Mouse (Mus musculus) E14TG2a.4 (cell line): ENCODE results near the gene Dusp5.

Experiments
- CTCF ChIP-seq: conservative IDR thresholded peaks from 2 replicates; pipeline ENCODE4 v1.5.1; 2014; ENCODE audit warnings: low read length
- NANOG ChIP-seq: IDR thresholded peaks from 2 replicates; pipeline ENCODE4 v1.6.1; 2014; ENCODE audit warnings: borderline replicate concordance, low read length, mixed read lengths
- POU5F1 ChIP-seq: IDR thresholded peaks from 2 replicates; pipeline ENCODE4 v1.6.1; 2014; ENCODE audit warnings: low read length, borderline replicate concordance

DNA sequence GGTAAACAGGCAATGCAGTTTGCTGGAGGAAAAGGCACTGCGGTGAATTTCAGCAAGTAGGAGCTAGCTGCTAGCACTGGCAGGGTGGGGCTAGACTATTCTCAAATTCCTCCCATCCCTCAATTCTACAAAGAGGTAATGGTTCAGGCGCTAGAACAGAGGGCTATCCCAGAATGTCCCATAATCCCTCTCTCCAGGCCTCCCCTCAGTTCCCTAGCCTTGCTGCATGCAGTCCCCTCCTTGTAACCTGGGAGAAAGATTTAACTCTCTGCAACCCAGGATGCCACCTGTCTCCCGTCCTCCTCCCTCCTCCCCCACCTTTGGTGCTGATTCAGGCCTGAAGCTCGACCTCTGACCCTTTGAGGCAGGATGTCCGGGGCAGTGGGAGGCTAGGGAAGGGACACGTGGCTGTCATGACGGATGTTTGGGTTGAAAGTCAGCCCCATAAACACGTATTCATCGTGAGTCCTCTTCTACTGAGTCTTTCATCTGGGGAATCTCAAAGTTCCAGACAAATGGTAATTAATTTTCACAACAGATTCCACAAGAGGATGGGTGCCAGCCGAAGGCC is 23.4 kb downstream of the Dusp5 start:
- TF ChIP-seq CTCF (no peak), NANOG (no peak), POU5F1 (no peak)
